Mouse (Mus musculus) CH12F3 (cell line): ENCODE results near the gene Helt.
"Not testable (repeated sequence)": the region's sequence is repeated elsewhere in the genome, so short reads cannot be mapped to it uniquely, and the experiment has no call there.

Source experiments
- in situ Hi-C: fragments of 300-500 bp; cut with MboI; formaldehyde crosslinking; loops from 2 replicates; pipeline ENCODE4 v1.14.3; 2020; ENCODE audit warnings: low sequenced_read_pairs

Helt gene

DNA sequence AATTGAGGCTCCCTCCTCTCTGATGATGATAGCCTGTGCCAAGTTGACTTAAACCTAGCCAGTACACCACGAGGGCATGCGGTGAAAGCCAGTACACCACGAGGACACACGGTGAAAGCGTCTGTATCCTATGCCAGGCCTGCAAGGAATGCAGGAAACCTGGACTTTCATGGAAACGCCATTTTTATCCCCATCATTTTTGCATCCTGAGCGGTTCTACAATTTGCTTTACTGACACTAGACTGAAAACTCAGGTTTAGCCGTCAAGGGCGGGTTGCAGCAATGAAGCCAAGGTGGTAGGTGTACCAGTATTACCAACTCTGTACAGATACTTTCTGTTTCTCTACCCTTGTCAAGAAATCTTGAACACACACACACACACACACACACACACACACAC, 7.7 kb upstream of the Helt start:
- in situ Hi-C loops, result no loop called here

GRCm38 (mm10) chr8:46298847-46299246, 4.4 kb upstream of the Helt start:
- in situ Hi-C loops, result no loop called here

DNA sequence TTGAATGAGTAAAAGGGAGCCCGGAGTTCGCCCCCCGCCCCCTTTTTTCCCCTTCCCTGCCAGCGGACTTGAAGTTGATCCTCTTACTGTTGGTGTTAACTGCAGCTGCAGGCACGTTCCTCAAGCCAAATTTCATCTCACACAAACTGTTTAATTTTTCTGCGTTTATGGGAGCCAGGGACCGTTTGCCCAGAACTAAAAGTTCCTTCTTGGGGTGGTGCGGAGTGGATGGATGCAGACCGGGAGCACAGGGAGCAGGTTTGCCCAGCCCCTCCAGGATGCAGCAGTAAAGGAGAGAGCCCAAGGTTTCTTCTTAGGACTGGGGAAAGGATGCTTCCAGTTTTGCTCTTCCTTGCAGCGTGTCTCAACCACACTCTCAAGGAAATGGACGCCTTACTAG, 2.1 kb upstream of the Helt start:
- in situ Hi-C loops, result no loop called here

DNA sequence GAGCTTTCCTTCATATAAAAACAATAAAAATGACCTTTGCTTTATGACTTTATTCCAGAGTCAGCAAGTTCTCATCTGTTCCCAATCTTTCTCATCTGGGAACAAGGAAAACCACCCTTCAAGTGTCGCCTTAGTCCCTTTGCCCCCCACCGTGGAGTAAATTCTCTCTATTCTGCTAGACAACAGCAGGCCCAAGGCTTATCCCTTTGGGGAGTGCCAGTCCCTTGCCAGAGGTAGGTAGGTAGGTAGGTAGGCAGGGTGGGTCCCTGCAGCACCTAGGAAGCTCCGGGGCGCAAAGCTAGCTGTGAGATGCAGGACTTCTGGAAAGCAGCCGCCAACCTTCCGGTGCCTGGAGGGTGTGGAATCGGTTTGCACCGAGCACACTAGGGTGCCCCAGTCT, 1.5 kb upstream of the Helt start:
- in situ Hi-C loops, result no loop called here

DNA sequence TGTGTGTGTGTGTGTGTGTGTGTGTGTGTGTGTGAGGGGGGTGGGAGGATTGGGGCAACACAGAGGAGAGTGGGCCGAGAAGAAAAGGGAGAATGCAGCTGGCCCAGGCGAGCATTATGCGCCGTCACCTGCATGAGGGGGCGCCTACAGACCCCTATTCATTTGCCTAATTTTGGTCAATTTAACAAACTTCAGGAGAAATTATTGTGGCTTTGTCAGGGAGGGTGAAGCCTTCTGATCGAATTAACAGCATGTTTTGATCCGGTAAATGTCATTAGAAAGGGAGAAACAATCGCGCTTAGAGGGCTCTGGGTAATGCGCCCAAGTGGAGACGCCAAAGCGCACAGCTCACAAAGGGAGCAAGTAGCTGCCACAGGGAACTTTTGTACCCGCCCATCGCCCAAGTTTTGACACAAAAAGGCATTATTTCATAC, 647 bp upstream of the Helt start:
- in situ Hi-C loops, result no loop called here

DNA sequence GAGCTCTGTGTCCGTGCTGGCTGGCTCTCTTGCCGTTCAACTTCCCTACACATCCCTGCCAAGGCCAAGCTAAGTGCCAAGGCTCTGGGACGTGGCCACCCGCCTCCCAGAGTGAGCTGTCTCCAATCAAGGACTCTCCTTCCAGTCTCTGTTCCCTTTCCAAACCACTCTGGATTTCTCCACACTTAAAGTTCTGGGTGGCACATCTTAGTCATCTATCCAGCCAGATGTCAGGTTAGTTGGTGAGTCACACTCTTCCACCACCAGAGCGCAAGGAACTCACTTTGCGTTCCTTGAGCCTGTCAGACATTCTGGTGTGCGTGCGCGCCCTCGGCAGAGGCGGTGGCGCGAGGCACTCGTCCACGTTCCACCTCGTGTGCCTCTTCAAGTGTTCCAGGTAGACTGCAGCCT, 725 bp downstream of the Helt start:
- in situ Hi-C loops, result no loop called here

DNA sequence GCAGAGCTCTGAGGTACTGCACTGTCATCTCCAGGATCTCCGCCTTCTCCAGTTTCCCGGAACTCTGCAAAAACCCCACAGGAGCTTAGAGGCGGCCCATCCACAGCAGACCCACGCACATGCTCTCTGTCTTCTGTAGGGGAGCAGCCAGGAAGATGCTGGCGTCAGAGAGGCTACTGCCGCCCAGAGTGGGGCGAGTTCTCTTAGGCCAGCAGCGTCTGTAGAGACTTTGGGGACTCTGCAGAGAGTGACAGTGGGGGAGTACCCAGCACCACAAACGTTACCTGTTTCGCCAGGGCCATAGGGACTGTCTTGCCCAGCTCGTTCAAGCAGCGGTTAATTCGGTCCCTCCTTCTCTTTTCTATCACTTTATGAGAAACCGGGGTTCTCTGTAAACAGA, 1.3 kb downstream of the Helt start:
- in situ Hi-C loops, result no loop called here

DNA sequence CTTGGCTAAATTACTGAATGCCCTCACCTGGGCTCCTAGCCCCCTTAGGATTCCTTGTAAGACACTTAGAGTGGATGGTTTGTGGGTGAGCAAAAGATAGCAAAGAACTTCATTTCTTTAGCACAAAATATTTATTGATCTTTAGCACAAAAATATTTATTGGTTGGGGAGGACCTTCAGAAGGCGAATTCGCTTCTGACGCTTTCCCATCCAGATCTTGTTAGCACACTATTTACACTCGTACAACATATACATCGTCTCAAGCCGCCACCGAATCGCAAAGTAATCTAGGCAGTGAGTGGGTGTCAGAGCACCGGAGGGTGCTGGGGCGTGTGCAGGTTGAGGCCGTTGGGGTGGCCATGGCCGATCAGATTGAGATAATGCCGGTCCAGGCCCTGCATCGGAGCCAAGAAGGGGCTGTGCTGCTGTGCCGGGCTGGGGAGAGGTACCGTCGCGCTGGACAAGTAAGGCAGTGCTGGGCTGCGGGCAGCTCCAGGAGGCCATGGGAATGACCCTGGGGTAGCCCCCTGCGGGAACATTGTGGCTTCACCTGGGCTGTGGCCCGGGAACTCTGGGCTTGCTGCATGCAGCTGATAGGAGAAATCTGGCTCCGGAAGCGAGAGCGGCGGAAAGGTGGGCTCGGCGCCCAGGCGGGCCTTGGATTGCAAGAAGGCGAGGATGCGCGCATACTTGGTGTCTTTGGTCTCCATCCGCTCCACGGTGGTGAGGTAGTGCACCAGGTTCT, 2.4 kb downstream of the Helt start:
- in situ Hi-C loops, result no loop called here

DNA sequence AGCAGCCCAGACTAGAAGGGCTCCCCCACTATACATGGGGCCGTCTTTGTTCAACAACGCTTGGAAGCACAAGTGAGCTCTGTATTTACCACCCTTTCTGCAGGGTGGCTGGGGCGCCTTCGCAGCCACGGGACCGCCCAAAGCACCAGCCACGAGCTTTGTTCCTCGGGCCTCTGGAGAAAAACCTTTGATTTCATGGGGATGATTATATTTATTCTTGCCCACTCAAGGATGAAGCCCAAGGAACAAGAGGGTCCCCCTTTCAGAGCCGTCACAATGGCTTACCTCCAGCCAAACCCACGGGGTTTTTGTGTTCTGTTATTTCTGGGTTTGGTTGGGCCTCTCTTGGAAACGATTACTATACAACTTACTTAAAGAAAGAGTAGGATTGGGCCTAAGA, 5.2 kb downstream of the Helt start:
- in situ Hi-C loops, result no loop called here

GRCm38 (mm10) chr8:46288021-46288420, 6.5 kb downstream of the Helt start:
- in situ Hi-C loops, result no loop called here

DNA sequence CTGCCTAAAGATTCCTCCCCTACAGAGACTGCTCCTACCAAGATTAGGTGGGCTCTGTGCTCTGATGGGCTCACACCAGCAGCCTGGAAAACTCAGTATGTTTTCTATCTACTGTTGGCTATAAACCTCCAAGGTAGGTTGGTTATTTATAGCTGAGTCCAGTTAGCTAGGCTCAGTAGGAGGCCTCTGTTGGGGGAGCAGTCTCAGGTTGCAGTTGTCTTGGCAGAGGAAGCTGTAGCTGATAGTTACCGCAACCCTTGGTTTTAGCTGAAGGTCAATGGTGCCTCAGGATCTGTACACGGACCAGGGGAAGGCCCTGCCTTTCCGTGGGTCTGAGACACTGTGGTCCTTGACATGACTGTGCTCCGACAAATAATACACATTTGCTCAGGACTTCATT, 8.5 kb downstream of the Helt start:
- in situ Hi-C loops, result no loop called here

GRCm38 (mm10) chr8:46281536-46281935, 12.9 kb downstream of the Helt start:
- in situ Hi-C loops, result no loop called here

GRCm38 (mm10) chr8:46276939-46277338, 17.5 kb downstream of the Helt start:
- in situ Hi-C loops, result no loop called here

- in situ Hi-C loops, result no loop called here
Observed at GRCm38 (mm10) chr8:46270741-46271140, 23.7 kb downstream of the Helt start.

DNA sequence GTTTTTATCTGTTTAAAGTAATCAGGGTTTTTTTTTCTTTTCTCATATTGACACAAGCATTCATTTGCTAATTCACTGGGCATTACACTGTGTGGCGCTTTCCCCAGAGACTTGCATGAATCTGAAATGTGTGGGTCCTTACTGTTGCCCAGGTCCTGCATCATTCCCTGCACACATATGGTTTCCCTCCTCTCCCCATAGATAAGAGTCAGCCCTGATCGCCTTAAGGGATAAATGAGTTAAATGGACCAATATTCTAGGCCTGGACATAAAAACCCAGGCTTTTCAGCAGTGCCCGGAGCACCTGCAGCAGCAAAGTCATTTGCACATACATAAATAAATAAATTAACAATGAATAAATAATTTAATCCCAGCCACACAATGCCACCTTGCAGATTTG, 24.3 kb downstream of the Helt start:
- in situ Hi-C loops, result no loop called here

- in situ Hi-C loops, result no loop called here
Observed at GRCm38 (mm10) chr8:46266801-46267200, 27.7 kb downstream of the Helt start.

DNA sequence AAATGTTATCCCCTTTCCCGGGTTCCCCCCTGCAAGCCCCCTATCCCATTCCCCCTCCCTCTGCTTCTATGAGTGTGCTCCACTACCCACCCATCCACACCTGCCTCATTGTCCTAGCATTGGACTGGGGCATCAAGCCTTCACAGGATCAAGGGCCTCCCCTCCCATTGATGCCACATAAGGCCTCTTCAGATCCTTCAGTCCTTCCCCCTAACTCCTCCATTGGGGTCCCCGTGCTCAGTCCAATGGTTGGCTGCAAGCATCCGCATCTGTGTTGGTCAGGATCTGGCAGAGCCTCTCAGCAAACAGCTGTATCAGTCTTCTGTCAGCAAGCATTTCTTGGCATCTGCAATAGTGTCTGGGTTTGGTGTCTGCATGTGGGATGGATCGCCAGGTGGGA, 30.3 kb downstream of the Helt start:
- in situ Hi-C loops, result not testable (repeated sequence)

GRCm38 (mm10) chr8:46257921-46258682, 36.4 kb downstream of the Helt start:
- in situ Hi-C loops, result no loop called here

- in situ Hi-C loops, result no loop called here
Observed at GRCm38 (mm10) chr8:46252456-46252855, 42.0 kb downstream of the Helt start.

GRCm38 (mm10) chr8:46251561-46251960, 42.9 kb downstream of the Helt start:
- in situ Hi-C loops, result no loop called here

GRCm38 (mm10) chr8:46246346-46246745, 48.1 kb downstream of the Helt start:
- in situ Hi-C loops, result loop anchor here (25.0 kb wide), 1 partner anchor 1141 kb away; no protein-coding TSS in a partner anchor

GRCm38 (mm10) chr8:46242946-46243345, 51.5 kb downstream of the Helt start:
- in situ Hi-C loops, result loop anchor here (25.0 kb wide), 1 partner anchor 1144 kb away; no protein-coding TSS in a partner anchor
